Mouse (Mus musculus): Measurements from ENCODE around the gene Fgr. TPM values are rescaled to one million over a fixed set of nuclear protein-coding genes. Genes with fewer than 3 reads are reported as not detected.

Fgr gene
- total RNA-seq, 2 experiments from 2014 or later = 0.31 to 0.60 TPM

DNA sequence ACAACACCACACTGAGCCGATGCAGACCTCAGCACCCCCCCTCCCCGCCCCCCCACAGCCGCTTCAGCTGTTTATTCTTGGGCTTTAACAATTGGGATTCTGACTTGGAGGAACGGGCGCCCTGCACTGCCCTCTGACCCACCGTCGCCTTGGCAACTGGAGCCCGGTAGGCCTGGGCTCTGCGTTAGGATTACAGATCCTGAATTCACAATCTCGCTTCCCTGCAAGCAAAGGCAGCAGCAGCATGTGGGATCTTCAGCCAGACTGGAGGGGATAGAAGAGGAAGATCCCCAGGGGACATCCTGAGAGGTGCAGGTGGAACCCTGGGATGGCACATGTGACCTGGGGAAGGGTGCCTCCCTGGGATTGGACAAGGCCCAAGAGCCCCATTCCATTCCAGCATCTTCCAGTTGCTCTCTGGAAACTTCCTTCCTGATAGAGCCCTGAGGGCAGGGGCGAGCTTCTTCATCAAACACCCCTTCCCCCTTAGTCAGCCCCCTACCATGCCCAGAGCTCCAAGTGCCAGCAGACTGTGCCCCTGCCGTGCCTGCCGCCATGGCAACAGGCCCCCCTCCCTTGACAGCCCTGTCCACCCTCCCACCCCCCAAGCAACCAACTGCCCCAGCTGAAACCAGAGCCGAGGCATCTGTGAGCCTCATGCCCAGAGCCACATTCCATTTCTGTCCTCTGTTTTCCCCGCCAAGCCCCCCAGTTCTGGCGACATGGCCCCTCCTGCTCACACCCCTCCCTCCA, 73.6 kb downstream of the Fgr start:
- intact Hi-C loops (cut with DNase I) = no loop called here
- no peak for DNase-seq

DNA sequence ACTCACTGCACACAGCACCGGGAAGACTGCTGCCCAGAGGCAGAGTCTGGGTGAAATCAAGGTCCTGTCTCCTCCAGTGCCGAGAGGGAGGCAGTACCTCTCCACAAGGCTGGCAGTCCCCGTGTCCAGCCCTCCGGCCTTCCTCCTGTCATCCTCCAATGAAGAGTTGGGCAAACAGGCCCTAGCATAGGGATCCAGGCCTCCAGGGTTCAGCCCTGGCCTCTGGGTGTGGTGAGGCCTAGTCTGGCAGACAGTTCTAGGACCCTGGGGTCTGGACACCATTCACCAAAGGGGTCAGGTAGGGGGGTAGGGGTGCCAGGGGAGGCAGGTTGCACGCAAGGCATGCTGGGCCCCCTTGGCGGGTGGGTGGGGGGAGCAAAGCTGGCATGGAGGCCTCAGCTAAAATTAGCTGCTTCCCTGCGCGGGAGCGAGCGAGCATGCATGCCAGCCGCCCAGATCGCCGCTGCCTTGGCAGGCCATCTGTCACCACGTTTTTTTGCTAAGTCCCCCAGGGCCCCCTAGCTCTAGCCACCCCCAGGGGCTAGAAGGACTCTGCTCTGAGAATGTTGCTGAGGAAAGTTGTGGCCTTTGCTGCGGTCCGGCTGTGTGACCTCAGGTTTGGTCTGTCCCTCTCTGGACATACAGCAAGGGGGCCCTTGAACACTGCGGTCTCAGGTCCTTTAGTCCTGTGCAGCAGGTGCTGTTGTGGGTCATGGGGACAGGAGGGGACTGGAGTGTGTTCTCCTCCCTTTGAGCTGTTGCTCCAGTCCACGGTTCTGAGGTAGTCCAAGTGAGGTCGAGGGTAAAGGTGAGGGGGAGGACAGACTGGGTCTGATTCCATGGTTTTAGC, 75.4 kb downstream of the Fgr start:
- DNase-seq = peak in 1 of 2 experiments; percentile 60
- intact Hi-C loops (cut with DNase I) = no loop called here

DNA sequence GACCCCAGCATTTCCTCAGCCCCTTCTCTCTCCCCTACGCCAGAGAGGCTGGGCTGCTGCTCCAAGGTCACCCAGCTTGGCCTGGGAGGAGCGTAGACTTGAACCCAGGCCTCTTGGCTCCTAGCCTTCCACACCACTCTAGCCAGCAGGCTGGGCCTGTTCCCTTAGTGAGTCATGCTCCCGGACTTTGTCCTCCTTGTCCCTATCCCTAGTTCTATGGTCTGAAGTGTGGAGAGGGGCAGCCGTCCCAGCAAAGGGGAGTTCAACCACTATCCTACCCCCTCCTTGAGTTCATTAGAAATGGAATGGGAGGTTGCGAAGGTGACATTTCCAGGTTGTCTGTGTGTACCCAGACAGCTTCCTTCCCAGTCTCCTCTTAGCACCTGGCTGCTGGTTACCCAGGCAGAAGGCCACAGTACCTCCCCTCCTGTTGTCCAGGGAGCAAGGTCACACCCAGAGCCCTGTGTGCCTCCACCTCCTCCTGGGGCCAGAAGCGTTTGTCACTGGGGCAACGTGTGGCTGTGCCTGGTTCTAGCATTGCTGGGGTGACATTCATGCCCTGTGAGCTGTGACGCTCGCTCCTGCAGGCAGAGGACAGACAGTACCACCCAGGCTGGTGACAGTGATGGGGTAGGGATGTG, 76.4 kb downstream of the Fgr start:
- intact Hi-C loops (cut with DNase I) = loop anchor here (5.0 kb wide), 1 partner anchor 103 kb away; no protein-coding TSS in a partner anchor

DNA sequence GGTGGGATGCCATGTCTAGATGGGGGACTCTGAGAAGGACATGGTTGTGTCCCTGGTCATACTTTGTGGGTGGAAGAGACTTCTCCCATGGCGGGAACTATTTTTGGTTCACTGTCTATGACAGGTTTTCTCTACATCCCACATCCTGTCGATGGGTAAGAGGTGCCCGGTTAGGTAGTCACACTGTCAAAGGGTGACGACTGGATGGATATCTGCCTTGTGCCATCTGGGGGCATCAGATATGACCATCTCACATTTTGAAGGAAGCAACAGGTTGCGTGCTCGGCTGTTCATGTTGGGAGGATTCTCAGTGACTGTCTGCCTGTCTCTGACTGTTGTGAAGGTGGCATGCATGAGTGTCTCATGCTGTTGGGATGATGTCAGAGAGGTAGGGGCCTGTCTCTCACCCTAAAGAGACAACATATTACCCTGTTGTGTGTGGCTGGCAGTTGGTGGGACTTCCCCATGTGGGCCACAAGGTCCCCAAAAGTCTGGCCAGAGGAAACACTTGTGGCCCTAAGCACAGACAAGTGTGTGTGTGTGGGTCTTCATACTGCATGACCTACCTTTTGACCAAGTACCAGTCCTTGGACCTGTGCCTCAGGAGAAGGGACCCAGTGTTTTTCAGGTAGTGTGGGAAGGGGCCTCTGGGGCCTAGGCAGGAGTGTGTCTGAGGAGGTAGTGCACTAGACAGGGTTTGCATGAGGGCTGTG, 77.1 kb downstream of the Fgr start:
- DNase-seq = no peak
- intact Hi-C loops (cut with DNase I) = loop anchor here (5.0 kb wide), 1 partner anchor 104 kb away; no protein-coding TSS in a partner anchor

More for the DNA sequence above, 76.4 kb downstream of the Fgr start:
- peak in 1 of 2 experiments; percentile 63 for DNase-seq

DNA sequence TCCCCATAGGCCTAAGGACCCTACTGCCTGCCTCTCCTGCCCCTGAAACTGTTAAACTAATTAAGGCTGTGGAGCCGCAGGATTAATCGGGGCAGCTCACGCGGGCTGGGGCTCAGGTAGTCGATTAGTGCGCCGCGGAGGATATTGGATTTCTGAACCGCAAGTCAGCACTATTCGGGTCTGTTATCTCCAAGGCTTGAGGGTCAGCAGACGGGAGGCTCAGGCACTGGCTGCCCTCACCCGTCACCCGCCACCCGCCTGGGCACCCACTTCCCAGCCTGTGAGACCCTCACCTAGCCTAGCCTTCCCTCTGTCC, 77.6 kb downstream of the Fgr start:
- intact Hi-C loops (cut with DNase I) = loop anchor here (5.0 kb wide), 1 partner anchor 104 kb away; no protein-coding TSS in a partner anchor
- no peak for DNase-seq

Other genes starting within 250 kb of the Fgr start
- gene Xkr8, start 241.5 kb upstream of the Fgr start, total RNA-seq (2021) = 1 to 10 TPM; 1.7 to 1.9 TPM
- gene Smpdl3b, start 216.8 kb upstream of the Fgr start, total RNA-seq (2021) = under 1 TPM; 0.61 to 0.89 TPM
- 10 to 100 TPM; 11.6 to 15.0 TPM for gene Rpa2, start 205.8 kb upstream of the Fgr start, total RNA-seq (2021)
- 1 to 10 TPM; 2.2 to 2.9 TPM for gene Themis2, start 177.7 kb upstream of the Fgr start, total RNA-seq (2021)
- 10 to 100 TPM; 16.6 to 18.8 TPM for gene Ppp1r8, start 130.9 kb upstream of the Fgr start, total RNA-seq (2021)
- 10 to 100 TPM; 36.4 to 36.7 TPM for gene Stx12, start 89.6 kb upstream of the Fgr start, total RNA-seq (2021)
- 10 to 100 TPM; 42.3 to 46.4 TPM for gene Fam76a, start 51.5 kb upstream of the Fgr start, total RNA-seq (2021)
- 10 to 100 TPM; 41.9 to 50.8 TPM for gene Ahdc1, start 37.2 kb downstream of the Fgr start, total RNA-seq (2021)
- 10 to 100 TPM; 81.4 to 89.2 TPM for gene Wasf2, start 156.4 kb downstream of the Fgr start, total RNA-seq (2021)
- under 1 TPM in 1 of 2 experiments, not detected in 1; 0.51 TPM for gene Cd164l2, start 238.0 kb downstream of the Fgr start, total RNA-seq (2021)
- gene Gpr3, start 238.4 kb downstream of the Fgr start, total RNA-seq (2021) = under 1 TPM in 1 of 2 experiments, not detected in 1; 0.16 TPM